Mouse (Mus musculus): ENCODE results near the gene Baz2a. TPM values are rescaled to one million over a fixed set of nuclear protein-coding genes. Genes with fewer than 3 reads are reported as not detected.
"Not testable (repeated sequence)": the region's sequence is repeated elsewhere in the genome, so short reads cannot be mapped to it uniquely, and the experiment has no call there.

Gene Baz2a
- total RNA-seq, 2 experiments from 2014 or later, result 34.5 to 36.2 TPM

DNA sequence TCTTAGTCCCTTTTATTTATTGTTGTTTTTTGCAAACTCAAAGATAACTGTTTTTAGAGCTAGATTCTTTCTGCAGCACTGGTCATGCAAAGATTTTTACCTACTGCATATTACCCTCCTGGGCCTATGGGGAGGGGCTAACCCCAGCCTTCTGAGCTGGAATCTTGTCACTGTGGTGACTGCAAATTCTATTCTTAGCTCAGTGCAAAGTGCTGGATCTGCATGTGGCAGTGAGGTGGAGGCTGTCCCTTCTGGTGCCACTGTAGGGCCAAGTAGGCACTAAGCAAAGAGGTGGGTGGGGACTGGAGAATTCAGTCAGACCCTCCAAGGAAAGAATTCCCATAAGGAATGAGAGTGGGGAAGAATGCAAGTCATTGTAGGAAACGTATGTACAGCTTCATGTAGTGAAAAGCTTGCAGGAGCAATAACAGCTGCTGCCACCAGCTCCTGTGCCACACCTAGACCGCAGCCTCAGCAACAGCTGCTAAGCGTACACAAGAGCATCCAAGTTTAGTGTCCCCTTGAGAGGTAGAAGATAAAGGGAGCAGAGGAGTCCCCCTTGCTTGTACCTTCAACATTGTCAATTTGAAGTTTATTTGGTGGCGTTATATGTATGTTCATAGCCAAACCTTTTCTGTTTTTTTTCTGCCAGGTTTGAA, 18.9 kb downstream of the Baz2a start:
- intact Hi-C loops (cut with DNase I), result no loop called here
- no peak for DNase-seq

DNA sequence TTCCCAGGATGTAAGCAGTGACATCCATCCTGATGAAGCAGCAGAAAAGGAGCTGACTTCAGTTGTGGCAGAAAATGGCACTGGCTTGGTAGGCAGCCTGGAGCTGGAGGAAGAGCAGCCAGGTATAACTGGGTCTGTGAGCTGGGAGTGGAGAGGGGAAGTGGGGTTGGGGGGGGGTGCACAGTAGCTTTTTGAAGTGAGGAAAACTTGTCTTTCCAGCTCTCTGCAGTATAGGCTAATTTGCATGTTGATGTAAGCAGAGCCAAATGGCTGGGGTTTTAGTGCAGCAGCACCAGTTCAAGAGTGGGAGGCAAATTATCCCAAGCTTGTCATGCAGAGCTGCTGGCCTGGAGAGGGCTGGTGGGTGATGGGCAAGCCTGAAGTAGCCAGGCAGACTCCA, 19.9 kb downstream of the Baz2a start:
- intact Hi-C loops (cut with DNase I), result no loop called here
- no peak for DNase-seq

DNA sequence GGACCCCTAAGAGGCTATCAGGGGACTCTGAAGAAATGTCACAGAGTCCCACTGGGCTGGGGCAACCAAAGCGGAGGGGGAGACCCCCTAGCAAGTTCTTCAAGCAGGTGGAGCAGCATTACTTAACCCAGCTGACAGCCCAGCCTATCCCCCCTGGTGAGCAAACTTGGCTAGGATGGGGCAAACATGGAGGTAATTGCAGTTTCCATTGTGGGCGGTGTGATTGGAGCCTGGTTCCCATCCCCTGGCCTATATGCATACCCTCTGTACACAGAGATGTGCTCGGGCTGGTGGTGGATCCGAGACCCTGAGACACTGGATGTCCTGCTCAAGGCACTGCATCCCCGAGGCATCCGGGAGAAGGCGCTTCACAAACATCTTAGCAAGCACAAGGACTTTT, 32.5 kb downstream of the Baz2a start:
- DNase-seq, result no peak
- intact Hi-C loops (cut with DNase I), result no loop called here

DNA sequence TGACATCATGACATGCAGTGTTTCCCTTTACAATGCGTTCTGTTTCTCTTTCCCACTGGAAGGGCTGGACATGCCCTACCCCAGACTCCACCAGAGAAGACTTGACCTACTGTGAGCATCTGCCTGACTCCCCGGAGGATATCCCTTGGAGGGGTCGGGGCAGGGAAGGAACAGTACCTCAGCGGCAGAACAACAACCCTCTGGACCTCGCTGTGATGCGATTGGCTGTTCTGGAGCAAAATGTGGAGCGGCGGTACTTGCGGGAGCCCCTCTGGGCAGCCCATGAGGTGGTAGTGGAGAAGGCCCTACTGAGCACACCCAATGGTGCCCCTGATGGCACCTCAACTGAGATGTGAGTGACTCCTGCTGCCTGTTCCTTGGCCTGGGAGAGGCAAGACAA, 33.5 kb downstream of the Baz2a start:
- intact Hi-C loops (cut with DNase I), result no loop called here

DNA sequence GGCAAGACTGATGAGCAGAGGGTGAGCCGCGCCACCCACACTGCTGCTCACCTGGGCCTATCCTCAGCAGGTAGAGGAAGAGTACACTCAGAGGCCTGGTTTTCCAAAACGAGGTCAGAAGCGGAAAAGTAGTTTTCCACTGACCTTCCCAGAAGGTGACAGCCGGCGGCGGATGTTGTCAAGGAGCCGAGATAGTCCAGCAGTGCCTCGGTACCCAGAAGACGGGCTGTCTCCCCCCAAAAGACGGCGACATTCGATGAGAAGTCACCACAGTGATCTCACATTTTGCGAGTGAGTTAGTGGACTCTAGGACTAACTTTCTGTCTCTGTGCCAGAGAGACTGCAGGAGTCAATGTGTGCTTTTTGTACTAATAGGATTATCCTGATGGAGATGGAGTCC, 34.6 kb downstream of the Baz2a start:
- DNase-seq, result no peak
- intact Hi-C loops (cut with DNase I), result no loop called here

More for the DNA sequence above, 33.5 kb downstream of the Baz2a start:
- no peak for DNase-seq

DNA sequence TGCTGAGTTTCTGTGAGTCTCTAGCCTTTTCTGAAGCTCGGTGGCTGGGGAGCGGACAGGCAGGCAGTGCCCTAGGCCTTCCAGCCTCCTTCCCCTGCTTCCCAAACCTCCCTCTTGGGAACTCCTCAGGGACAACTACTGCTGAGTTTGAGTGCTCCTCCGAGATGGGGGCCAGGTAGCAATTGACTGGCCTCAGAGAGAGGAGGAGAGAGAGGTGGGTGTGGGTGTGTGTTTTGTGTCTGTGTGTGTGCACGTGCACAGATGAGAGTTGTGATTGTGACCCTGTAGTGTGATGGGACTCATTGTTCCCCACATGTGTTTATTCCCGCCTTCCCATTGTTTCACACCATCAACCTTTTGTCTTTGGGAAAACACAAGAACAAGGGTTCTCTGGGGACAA, 36.1 kb downstream of the Baz2a start:
- intact Hi-C loops (cut with DNase I), result no loop called here

DNA sequence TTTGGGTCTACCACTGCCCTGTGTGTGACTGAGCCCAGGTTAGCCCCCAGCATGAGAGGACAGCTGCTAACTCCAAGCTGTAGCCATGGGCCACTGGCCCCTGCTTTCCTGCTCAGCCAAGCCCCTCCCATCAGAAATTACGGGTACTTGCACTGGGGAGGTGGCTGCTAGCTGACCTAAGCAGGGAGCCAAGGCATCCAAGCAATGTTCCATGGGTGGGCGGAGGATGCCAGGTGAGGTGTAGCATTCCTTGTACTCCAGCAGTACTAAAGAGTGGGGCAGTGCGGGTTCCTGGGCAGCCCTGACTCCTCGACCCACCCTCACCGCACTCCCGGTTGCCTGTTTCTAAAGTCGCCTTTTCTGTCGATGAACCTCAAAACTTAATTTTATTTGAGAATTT, 36.8 kb downstream of the Baz2a start:
- intact Hi-C loops (cut with DNase I), result no loop called here
- no peak for DNase-seq

More for the DNA sequence above, 36.1 kb downstream of the Baz2a start:
- no peak for DNase-seq

DNA sequence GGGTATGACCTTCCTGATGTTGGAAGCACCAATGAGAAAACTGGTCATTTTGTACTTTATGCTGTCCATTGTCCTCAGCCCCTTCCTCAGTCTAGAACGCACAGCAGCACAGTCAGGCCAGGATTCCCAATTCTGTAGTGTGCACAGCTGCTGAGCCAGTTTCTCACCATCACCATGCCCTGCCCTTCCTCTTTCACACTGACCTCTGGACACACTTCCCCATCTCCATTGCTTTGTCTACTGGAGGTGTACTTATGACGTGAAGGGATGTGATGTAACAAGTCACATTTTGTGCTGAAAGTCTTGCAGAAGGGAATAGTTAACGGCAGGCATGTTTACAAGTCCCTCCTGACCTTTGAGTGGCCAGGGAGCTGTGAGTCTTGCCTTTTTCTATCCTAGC, 39.9 kb downstream of the Baz2a start:
- DNase-seq, result no peak
- intact Hi-C loops (cut with DNase I), result no loop called here

DNA sequence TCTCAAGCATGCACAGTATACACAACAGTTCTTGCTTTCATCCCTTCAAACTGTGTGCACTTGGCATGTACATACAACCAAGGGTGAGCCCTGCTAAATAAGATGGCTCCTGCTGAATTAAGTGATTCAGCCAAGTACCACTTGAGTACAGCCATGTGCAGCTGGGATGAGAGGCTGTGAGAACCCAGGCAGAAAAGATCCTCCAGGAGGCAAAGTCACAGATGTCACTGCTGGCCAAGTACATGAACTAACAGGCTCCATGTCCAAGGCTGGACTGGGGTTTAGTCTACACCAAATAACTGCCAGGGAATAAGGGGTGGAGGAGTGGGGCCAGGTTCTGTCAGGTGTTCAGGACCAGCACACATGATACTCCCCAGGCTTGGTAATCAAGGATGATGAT, 40.4 kb downstream of the Baz2a start:
- no peak for DNase-seq
- intact Hi-C loops (cut with DNase I), result no loop called here

DNA sequence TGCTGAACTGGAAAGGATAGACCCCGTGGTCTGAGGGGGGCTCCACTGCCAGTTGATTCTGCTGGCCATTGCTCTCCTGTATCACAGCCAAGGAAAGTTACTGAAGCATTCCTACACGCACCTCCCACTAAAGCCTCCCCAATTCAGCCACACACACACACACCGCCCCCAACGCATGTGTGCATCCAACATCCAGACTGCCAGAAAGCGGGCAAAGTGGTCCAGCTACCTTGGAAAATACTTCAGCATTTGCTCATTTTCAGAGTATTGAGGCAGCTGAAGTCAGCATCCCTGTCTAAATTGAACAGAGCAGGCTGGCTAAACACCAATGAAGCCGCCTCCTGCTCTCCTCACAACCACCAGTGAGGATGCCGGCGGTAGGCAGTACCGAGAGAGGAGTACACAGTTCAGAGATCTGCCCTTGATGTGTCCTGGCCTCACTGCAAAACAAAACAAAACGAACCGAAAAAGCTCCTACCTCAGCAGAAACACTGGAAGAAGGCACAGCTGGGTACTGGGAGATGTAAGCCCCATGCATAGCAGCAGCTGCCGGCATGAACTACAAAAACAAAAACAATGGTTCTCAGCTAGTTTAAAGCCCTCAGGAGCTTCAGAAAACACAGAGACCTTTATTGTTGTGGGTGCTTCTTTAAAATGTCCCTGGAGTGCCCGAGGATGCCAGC, 42.4 kb downstream of the Baz2a start:
- intact Hi-C loops (cut with DNase I), result no loop called here
- no peak for DNase-seq

DNA sequence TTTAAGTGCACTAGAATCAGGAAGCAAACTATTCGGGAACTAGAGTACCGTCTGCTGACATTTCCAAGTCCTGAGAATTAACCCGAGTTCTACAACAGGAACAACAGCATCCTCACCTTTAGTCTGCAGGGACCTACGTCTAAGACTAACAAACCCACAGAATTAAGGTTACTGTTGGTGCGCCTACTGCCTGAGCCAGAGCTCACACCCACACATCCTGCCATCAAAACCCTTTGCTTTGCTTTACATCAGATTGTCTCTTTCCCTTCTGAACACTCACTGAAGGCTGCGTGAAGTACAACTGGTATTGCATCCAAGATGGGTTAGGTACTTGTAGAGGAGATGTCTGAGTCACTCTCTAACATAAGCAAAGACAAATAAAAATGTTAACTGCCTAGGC, 44.0 kb downstream of the Baz2a start:
- DNase-seq, result no peak
- intact Hi-C loops (cut with DNase I), result no loop called here

DNA sequence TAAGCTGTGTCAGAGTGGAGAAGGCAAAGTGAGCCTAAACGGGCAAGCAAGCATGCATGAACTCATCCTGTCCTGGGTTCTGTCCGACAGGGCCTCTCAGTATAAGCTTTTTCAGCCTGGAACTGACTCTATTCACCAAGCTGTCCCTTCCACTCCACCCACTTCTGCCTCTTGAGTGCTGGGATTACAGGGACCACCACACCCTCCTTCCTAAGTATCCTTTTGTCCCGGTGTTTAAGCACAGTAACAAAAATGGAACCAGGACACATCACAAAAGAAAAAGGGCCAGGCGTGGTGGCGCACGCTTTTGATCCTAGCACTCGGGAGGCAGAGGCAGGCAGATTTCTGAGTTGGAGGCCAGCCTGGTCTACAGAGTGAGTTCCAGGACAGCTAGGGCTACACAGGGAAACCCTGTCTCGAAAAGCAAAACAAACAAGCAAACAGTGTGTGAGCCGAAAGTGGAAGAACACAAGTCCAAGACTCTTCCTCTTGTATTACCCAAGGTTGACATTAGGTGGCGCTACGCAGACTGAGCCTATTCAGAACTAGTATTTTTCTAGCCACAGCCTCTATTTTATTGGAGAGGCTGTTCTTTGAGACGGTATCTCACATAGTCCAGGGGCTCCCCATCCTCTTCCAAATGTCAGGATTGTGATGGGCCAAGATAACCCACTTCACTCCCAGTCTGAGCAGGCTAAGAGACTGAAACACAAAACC, 49.0 kb downstream of the Baz2a start:
- intact Hi-C loops (cut with DNase I), result loop anchor here (5.0 kb wide), 1 partner anchor 47 kb away; no protein-coding TSS in a partner anchor
- no peak for DNase-seq

DNA sequence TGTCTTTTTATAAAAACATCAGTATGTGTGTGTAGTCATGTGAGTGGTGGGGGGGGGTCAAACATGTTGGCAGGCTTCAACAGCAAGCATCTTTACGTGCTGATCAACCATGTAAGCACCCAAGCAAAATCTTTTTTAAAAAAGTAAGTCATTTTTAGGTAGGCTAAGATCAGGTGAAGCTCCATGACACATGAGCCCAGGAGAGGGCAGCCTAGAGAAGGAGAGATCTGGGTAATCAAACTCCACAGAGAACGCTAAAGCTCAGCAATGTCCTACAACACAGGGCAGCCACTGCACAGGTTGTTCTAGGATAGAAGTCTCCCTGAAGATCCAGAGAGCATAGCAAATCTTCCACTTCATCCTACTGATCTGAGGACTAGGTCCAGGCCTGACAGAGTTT, 50.8 kb downstream of the Baz2a start:
- intact Hi-C loops (cut with DNase I), result loop anchor here (5.0 kb wide), 1 partner anchor 45 kb away; no protein-coding TSS in a partner anchor
- no peak for DNase-seq

DNA sequence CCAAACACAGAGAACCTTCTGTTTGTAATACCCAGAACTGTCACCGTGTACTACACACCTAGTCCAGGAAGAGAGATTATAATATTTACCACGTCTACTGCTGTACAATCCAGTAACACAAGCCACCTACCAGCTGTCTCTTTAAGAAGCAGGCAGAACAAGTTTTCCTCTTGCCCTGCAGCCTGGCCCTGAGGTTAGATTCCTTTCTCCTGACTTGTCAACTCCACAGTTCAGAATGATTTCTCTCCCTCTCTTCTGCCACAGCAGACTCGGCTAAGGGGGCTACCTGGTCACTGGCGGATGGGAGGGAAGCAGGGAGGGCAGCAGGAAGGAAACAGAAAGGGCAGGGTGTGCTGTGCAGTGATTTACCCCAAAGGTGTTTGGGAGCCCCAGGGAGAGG, 52.3 kb downstream of the Baz2a start:
- intact Hi-C loops (cut with DNase I), result loop anchor here (5.0 kb wide), 1 partner anchor 44 kb away; no protein-coding TSS in a partner anchor

DNA sequence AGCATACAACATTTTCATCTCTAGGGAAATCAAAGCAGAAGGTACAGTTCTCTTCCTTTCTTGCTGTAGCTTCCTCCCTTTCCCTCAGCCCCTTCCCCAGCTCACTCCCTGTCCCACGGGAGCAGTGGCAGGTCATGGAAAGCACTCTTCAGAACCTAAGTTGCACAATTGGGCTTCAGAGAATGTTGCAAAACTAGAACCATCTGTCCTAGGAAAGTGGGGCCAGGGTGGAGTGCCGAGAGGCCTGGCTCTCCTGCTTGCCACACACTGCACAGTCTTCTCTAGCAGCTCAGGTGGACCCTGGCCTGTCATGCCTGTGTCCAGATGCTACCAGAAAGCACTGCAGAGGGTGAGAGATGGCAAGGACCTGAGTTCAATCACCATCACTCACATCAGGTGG, 53.6 kb downstream of the Baz2a start:
- intact Hi-C loops (cut with DNase I), result loop anchor here (5.0 kb wide), 1 partner anchor 42 kb away; no protein-coding TSS in a partner anchor
- no peak for DNase-seq

More for the DNA sequence above, 52.3 kb downstream of the Baz2a start:
- DNase-seq, result no peak

DNA sequence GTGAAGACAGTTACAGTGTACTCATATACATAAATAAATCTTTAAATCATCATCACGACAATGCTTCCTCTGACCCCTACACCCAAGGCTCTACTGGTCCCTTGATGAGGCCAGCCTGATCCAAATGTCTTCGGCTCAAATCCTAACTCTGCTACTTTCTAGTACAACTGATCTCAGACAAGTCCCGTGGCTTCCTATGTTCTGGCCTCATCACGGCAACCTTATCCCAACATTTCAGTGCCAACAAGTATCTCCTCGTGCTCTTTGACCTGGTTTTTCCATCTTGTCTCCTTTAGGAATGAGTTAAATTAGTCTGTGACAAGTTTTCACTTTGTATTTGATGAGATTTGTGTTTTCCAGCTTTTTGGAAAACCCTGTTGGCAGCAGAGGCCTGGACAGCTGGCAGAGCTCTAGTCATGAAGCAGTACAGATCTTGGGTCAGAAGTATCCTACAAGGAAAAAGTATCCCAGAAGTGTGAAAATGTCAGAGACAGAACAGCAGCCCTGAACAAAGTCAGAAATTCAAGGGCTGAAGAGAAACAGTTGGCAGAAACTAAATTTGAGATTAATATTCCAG, 57.5 kb downstream of the Baz2a start:
- no peak for DNase-seq
- intact Hi-C loops (cut with DNase I), result no loop called here

DNA sequence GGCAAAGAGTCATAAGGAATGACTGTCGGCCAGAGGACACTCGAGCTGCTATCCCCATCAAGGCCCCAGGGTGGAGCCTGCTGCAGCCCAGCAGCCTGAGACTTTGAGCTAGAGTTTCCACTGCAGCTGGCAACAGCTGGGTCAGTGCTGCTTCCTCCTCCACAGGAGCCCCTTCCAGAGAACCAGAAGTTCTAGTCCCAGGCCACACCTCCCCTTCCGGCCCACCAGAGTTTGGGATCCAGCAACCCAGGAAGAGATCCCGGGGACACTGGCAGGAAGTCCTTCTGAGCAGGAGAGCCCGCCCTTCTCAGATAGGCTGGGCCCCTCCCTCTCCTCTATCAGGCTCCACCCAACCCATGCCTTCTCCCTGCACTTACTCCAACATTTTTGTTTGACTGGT, 58.2 kb downstream of the Baz2a start:
- no peak for DNase-seq
- intact Hi-C loops (cut with DNase I), result no loop called here

DNA sequence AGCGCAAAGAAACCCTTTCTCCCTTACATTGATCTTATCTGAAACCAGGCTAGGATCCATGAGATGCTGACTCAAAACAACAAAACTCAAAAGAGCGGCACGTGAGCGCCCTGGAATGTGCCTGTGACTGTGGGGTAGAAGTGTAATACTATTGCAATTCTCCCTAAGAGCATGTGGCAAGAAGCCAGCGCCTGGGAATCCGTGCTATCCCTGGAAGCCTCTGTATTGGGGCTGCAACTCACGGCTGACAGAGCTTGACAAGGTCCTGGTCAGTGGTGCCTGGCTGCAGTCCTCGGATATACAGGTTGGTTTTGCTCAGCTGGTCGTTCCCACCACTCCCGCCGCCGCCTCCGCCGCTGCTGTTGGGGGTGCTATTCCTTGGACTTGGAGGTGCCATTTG, 59.6 kb downstream of the Baz2a start:
- intact Hi-C loops (cut with DNase I), result no loop called here
- DNase-seq, result no peak

DNA sequence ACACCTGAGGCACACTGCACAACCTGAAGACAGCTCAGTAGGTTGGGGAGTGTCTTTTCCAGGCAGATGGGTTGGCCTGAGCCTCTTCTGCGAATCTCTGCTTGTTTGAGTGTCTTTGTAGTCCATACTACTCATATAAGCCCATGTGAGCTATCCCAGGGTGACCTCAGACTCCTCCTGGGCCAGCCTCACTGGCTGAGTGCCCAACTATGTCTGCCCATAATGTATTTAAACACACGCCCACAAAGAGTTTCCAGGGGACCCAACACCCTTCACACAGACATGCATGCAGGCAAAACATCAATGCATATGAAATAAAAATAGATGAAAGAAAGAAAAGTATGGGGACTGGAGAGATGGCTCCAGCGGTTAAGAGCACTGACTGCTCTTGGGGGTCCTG, 62.6 kb downstream of the Baz2a start:
- intact Hi-C loops (cut with DNase I), result no loop called here
- no peak for DNase-seq

DNA sequence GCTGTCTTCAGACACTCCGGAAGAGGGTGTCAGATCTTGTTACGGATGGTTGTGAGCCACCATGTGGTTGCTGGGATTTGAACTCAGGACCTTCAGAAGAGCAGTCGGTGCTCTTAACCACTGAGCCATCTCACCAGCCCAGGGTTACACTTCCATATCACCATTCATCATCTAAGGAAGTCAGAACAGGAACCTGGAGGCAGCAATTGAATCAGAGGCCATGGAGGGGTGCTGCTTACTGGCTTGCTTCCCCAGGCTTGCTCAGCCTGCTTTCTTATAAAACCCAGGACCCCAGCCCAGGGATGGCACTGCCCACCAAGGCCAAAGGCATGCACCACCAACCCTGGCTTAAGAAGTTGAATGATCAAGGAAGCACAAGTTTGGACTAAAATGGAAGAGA, 74.3 kb downstream of the Baz2a start:
- intact Hi-C loops (cut with DNase I); DNase-seq: not testable (repeated sequence)

DNA sequence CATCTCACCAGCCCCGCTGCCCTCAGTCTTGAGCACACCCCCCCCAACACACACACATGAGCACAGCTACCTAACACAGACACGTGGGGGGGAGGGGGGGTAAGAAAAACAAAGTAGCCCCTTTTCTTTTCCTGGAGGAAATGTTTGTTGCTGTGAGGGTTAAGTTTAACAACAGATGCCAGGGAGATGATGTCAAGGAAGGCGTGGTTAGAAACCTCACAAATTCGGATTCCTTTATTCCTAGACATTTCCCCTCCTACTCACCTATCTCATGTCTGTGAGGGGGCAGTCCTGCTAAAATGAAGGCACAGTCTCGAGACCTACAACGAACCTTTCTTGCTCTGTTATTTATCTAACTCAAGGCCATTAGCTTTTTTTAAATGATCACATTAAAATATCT, 75.7 kb downstream of the Baz2a start:
- no peak for DNase-seq
- intact Hi-C loops (cut with DNase I), result no loop called here
